Mouse (Mus musculus): ENCODE measurements around the gene Pex19. TPM values are rescaled to one million over a fixed set of nuclear protein-coding genes. Genes with fewer than 3 reads are reported as not detected.
A peak's percentile ranks its signal among the peaks of the same experiment; 100 is the strongest.

The Pex19 gene
- polyA plus RNA-seq, 3 experiments from 2014 or later: 61.2 to 81.8 (median 78.3) TPM

DNA sequence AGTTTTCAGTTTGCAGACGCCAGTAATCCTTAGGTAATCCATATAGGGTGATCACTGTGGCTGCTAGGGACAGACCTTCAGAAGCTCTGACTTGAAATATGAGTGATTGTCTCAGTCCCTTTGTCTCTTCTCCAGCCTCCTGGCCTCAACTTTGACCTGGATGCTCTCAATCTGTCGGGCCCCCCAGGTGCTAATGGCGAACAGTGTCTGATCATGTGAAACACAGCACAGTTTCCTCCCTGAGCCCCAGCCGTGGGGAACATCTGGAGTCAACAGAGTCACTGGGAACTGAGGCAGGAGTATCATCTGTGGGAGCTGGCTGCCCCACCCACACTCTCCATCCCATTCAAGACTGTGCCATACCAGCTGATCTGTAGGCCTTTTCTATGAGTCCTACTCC, 7.5 kb downstream of the Pex19 start:
- no peak for ATAC-seq

- no peak for ATAC-seq
Observed at GRCm38 (mm10) chr1:172140160-172140559, 13.6 kb downstream of the Pex19 start.

DNA sequence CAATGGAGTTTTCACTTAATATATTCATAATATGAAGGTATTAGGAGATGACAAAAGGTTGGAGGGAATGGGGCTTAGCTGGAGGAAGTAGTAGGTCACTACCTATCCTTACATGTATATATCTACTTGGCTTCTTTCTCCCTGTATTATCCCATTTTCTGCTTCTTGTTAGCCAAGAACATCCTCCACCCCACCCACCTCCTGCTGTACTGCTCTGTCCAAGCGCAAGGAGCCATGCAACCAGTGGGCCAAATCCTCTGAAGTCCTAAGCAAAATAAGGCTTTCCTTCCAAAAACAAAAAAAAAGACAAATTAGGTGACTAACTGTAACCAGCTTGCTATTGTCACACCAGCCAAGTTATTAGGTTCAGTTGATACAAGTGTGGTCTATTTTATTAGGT, 14.3 kb downstream of the Pex19 start:
- no peak for ATAC-seq

DNA sequence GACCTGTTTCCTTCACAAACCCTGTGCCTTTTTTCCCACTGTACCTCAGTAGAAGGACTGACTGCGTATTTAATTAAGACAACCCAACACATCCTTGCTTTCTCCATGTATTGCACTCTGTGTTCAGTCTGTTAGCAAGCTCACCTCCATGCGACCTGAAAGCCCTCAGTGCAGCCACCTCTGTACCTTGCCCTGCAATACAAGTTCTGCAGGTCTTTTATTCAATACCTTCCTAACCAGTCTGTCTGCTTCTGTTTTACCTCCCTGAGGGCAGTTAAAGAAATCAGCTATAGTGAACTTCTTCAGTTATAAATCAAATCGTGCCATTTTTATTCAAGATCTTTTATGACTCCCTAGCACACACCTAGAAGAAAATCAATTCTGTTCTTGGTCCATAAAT, 15.0 kb downstream of the Pex19 start:
- ATAC-seq: no peak

GRCm38 (mm10) chr1:172143570-172143969, 17.0 kb downstream of the Pex19 start:
- ATAC-seq: peak; percentile 49

DNA sequence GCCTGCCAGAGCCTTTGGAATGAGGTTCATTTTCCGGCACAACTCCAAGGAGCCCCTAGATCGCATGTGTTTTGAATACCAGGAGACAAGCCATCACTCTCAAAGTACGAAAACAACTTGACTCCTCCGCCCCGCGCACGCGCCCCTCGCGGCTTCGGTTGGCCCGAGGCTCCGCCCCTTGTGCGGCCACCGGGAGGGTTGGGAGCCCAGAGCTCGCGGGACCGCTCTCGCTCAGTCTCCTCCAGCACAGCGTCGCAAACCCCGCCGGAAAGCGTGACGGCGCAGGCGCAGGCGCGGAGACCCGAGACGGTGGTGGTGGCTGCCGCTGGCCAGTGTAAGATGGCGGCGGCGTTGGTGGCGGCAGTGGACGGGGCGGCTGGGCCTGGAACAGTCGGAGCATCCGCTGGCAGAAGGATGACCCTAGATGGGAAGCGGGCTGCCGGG, 21.3 kb downstream of the Pex19 start, which contains the start of gene Dcaf8:
Gene Dcaf8 (plus strand): TSS at position 250 of the 444 bp plus-strand sequence.
- peak; percentile 92 for ATAC-seq

GRCm38 (mm10) chr1:172148279-172148954, 21.9 kb downstream of the Pex19 start:
- peak; percentile 10 for ATAC-seq

- no peak for ATAC-seq
Observed at GRCm38 (mm10) chr1:172148955-172149815, 22.6 kb downstream of the Pex19 start.

GRCm38 (mm10) chr1:172154536-172154935, 28.0 kb downstream of the Pex19 start:
- ATAC-seq: no peak

DNA sequence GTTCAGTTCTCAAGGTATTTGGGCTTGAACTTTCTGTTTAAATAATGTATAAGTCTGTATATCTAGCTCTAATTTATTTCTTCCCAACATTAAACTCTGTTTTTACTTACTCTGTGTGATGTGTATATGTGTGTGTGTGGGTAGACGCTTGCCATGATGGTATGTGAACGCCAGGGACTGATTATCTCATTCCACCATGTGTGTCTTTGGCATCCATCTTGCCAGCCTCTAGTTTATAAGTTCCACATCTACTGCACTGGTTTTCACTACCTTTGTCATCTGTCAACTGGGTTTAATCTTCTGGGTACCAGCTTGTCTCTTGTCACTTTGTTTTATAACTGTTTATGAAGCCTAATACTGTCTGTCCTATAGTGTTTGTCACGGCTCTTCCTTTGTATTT, 29.0 kb downstream of the Pex19 start:
- no peak for ATAC-seq

DNA sequence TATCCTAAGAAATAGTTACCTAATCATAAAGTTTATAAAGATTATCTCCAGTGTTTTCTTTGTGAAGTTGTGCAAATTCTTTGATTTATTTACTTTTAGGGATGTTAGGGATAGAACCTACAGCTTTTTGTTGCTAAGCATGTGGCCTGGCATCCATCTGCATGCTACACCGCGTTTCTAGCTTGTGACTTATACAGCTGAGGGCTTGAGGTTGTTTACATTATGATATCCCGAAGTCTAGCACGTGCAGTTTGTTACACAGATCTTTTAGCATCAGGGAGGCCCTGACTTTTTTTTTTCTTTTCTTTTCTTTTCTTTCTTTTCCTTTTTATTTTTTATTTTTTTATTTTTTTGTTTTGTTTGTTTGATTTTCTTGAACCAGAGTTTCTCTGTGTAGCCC, 33.4 kb downstream of the Pex19 start:
- no peak for ATAC-seq

GRCm38 (mm10) chr1:172160508-172160907, 34.0 kb downstream of the Pex19 start:
- ATAC-seq: no peak

DNA sequence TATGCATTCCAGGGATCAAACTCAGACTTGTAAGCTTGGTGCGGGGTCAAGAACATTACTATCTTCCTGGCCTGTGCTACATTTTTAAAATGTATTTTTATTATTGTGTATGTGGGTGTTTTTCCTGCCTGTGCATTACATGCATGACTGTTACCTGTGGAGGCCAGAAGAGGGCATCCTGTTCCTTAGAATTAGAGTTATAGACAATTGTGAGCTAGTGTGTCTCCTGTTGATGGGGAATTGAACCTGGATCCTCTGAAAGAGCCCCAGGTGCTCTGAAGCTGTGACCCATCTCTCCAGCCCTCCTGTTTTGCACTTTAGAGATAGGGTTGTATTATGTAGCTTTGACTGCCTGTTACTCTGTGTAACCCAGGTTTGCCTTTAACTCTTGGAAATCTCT, 35.5 kb downstream of the Pex19 start:
- peak; percentile 72 for ATAC-seq

DNA sequence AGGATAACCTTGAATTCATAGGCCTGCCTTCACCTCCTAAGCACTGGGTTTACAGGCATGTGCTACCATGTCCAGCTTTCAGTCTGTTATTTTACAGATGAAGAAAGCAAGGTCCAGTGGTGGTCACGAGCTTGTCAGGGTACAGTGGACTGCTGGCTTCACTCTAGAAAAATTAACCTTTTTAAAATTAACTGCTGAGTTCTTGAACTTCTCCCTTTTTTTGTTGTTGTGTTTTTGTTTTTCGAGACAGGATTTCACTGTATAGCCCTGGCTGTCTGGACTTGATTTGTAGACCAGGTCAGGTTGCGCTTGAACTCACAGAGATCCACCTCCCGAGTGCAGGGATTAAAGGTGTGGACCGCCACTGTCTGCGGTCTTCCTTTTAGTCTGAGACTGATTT, 36.4 kb downstream of the Pex19 start:
- ATAC-seq: no peak

- ATAC-seq: no peak
Observed at GRCm38 (mm10) chr1:172167911-172168310, 41.4 kb downstream of the Pex19 start.

- no peak for ATAC-seq
Observed at GRCm38 (mm10) chr1:172169809-172170208, 43.3 kb downstream of the Pex19 start.

DNA sequence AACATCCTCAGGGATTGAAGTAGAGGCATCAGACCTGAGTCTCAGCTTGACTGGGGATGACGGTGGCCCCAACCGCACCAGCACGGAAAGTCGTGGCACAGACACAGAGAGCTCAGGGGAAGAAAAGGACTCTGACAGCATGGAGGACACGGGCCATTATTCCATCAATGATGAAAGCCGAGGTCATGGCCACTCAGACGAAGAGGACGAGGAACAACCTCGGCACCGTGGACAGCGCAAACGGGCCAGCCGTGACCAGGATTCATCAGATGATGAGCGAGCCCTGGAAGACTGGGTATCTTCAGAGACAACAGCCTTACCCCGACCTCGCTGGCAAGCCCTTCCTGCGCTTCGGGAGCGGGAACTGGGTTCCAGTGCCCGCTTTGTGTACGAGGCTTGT, 45.8 kb downstream of the Pex19 start:
- no peak for ATAC-seq

GRCm38 (mm10) chr1:172173181-172173580, 46.6 kb downstream of the Pex19 start:
- no peak for ATAC-seq

- ATAC-seq: no peak
Observed at GRCm38 (mm10) chr1:172177791-172178190, 51.2 kb downstream of the Pex19 start.

- ATAC-seq: no peak
Observed at GRCm38 (mm10) chr1:172179102-172179501, 52.5 kb downstream of the Pex19 start.

- no peak for ATAC-seq
Observed at GRCm38 (mm10) chr1:172180881-172181280, 54.3 kb downstream of the Pex19 start.

- no peak for ATAC-seq
Observed at GRCm38 (mm10) chr1:172181777-172182176, 55.2 kb downstream of the Pex19 start.

- ATAC-seq: no peak
Observed at GRCm38 (mm10) chr1:172183056-172183455, 56.5 kb downstream of the Pex19 start.

DNA sequence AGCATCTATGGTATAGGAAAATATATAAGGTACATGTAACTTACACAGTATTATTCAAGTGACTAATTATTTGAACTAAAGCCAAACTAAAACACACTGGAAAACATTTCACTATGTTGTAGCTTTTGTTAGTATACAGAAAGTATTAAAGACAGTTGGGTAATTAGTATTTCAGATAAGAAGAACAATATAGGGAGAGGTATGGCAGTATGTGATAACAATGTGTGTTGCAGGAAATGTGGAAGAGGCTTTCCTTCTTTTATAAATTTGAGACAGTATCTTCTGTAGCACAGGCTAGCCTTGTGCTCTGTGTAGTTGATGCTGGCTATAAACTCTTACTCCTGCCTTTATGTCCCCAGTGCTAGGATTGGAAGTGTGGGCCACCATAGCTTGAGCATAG, 57.4 kb downstream of the Pex19 start:
- ATAC-seq: no peak
